Mouse (Mus musculus) heart, embryonic 14.5 days (tissue): ENCODE data around the gene Pakap. TPM values are rescaled to one million over a fixed set of nuclear protein-coding genes. Genes with fewer than 3 reads are reported as not detected.

Experiments
- ATAC-seq: fragments of 200-750 bp; cut with Nextera tagmentation; 2 replicates; pipeline ENCODE4 v1.8.0; 2017; ENCODE audit warnings: low read depth, moderate TSS enrichment; ENCODE audit not compliant: insufficient number of reproducible peaks, insufficient read depth, low FRiP score
- H3K27ac ChIP-seq, 2 experiments: fragments of 200-500 bp in 1 of 2; fragments of 300-500 bp in 1 of 2; sonication (generic) in 1 of 2; replicated peaks in 1 of 2; 2 replicates each; pipeline ENCODE4 v1.5.1; 2012 to 2014; ENCODE audit warnings: low read depth in 2 of 2, low read length in 2 of 2, control low read depth in 1 of 2, mild to moderate bottlenecking in 1 of 2, mixed read lengths in 1 of 2; ENCODE audit not compliant: control insufficient read depth in 1 of 2, insufficient read depth in 1 of 2
- H3K27me3 ChIP-seq: fragments of 300-500 bp; sonication (generic); 2 replicates; pipeline ENCODE4 v1.6.1; 2014; ENCODE audit warnings: mild to moderate bottlenecking, low read length, control low read depth; ENCODE audit not compliant: control insufficient read depth, insufficient read depth
- H3K36me3 ChIP-seq: fragments of 300-500 bp; sonication (generic); 2 replicates; pipeline ENCODE4 v1.6.1; 2014; ENCODE audit warnings: mild to moderate bottlenecking, control low read depth, low read length, mixed read lengths; ENCODE audit not compliant: control insufficient read depth, insufficient read depth
- H3K4me1 ChIP-seq, 2 experiments: fragments of 200-500 bp in 1 of 2; fragments of 300-500 bp in 1 of 2; sonication (generic) in 1 of 2; 2 replicates each; pipeline ENCODE4 v1.6.1; 2012 to 2014; ENCODE audit warnings: low read length in 2 of 2, control low read depth in 1 of 2, mixed read lengths in 1 of 2; ENCODE audit not compliant: control insufficient read depth in 2 of 2, insufficient read depth in 2 of 2
- H3K4me2 ChIP-seq: fragments of 300-500 bp; sonication (generic); 2 replicates; pipeline ENCODE4 v1.6.1; 2014; ENCODE audit warnings: mild to moderate bottlenecking, low read length
- H3K4me3 ChIP-seq, 2 experiments: fragments of 200-500 bp in 1 of 2; fragments of 300-500 bp in 1 of 2; sonication (generic) in 1 of 2; 2 replicates each; pipeline ENCODE4 v1.5.1; 2012 to 2014; ENCODE audit warnings: low read length in 2 of 2, mild to moderate bottlenecking in 2 of 2, control low read depth in 1 of 2, low read depth in 1 of 2, moderate library complexity in 1 of 2; ENCODE audit not compliant: control insufficient read depth in 1 of 2, insufficient read depth in 1 of 2
- H3K9ac ChIP-seq: fragments of 300-500 bp; sonication (generic); 2 replicates; pipeline ENCODE4 v1.6.1; 2014; ENCODE audit warnings: mild to moderate bottlenecking, low read length
- H3K9me3 ChIP-seq: fragments of 300-500 bp; sonication (generic); 2 replicates; pipeline ENCODE4 v1.6.1; 2016; ENCODE audit warnings: low read length, control low read depth; ENCODE audit not compliant: control insufficient read depth
- WGBS: fragments of 180-500 bp; shearing (Covaris S2); extraction: QIAGEN DNeasy Blood & Tissue Kit; methylation state at CpG from one replicate; pipeline ENCODE4 v1.1.7; 2014; 5-methylcytosine and 5-hydroxymethylcytosine counted together
- polyA plus RNA-seq: library from polyadenylated mRNA; unstranded; fragments of >200 nt; fragmentation: Nextera tagmentation; extraction: Ambion mirVana; gene quantifications from 2 replicates; pipeline ENCODE4 v1.2.1, GENCODE M21; 2014

Pakap gene
- polyA plus RNA-seq, 1 experiment from 2014 or later = 59.6 TPM

DNA sequence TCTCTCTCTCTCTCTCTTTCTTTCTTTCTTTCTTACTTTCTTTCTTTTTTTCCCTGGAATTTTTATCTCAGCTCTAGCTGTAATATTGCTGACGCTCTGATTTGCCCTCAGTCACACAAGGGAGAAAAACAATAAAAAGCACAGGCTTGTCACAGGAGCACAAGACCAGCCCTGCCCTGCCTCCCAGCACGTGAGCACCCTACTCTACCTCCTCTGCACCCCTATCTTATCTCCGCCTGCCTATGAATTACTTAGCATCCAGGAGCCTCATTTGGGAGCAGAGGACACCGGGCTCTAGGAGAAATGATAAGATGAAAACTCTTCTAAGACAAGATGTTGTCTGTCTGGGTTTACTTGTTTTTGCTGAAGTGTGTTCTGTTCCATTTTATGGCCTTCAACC lies 206.5 kb downstream of the Pakap start:
- no peak for ATAC-seq
- Histone ChIP-seq H3K36me3 (no peaks in the 10 kb centered on the region), H3K4me1 (peaks cover 9 to 28% of the 10 kb centered on the region in 2 experiments), H3K4me3 (no peak overlapping the region), H3K4me2 (no peak overlapping the region), H3K27me3 (no peaks in the 10 kb centered on the region), H3K27ac (peak overlapping the region in 1 of 2 experiments; percentile 41; a peak in 1 of 4 replicates), H3K9me3 (no peaks in the 10 kb centered on the region), H3K9ac (no peak overlapping the region)
- WGBS = 29% methylated on average over 4 of the region's 4 CpGs

DNA sequence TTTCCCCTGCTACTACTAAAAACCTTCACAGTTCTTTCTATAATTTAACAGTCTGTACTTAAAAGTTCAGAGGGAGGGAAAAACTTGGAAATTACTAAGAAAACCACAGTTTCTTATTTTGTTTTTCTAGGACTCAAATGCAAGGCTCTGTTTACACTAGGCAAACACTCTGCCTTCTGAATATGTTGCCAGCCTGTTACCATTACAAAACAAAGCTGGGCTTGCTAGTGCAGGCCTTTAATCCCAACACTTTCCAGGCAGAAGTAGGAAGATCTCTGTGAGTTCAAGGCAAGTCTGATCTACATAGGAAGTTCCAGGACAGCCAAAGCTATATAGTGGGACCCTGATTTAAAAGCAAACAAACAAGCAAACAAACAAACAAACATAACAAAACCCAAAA lies 207.6 kb downstream of the Pakap start:
- H3K4me3 ChIP-seq = no peak overlapping the region
- no peak overlapping the region for H3K4me2 ChIP-seq
- ATAC-seq = no peak
- H3K9me3 ChIP-seq = no peaks in the 10 kb centered on the region
- H3K4me1 ChIP-seq = peaks cover 10 to 30% of the 10 kb centered on the region in 2 experiments
- no peaks in the 10 kb centered on the region for H3K36me3 ChIP-seq
- H3K27ac ChIP-seq = no peak overlapping the region
- no peak overlapping the region for H3K9ac ChIP-seq
- H3K27me3 ChIP-seq = no peaks in the 10 kb centered on the region

DNA sequence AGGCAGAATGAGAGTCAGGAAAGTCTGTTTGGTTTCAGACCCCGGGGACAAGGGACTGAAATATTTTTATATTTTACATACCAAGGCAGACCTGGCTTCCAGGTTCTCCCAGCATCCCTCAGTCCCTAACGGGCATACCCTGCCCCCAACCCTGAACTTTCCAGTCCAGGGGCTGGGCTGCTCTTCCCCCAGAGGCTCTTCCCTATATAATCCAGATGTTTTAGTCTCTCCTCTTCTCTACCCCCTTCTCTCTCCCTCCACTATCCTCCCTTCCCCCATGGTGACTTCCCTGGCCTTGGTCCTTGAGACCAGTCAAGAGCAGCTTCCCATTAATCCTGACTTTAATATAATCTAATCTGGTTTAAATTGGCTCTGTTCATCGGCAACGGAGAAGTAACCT lies 212.4 kb downstream of the Pakap start:
- Histone ChIP-seq H3K27ac (no peak overlapping the region), H3K4me1 (peaks cover 26 to 40% of the 10 kb centered on the region in 2 experiments)
- no peak for ATAC-seq

DNA sequence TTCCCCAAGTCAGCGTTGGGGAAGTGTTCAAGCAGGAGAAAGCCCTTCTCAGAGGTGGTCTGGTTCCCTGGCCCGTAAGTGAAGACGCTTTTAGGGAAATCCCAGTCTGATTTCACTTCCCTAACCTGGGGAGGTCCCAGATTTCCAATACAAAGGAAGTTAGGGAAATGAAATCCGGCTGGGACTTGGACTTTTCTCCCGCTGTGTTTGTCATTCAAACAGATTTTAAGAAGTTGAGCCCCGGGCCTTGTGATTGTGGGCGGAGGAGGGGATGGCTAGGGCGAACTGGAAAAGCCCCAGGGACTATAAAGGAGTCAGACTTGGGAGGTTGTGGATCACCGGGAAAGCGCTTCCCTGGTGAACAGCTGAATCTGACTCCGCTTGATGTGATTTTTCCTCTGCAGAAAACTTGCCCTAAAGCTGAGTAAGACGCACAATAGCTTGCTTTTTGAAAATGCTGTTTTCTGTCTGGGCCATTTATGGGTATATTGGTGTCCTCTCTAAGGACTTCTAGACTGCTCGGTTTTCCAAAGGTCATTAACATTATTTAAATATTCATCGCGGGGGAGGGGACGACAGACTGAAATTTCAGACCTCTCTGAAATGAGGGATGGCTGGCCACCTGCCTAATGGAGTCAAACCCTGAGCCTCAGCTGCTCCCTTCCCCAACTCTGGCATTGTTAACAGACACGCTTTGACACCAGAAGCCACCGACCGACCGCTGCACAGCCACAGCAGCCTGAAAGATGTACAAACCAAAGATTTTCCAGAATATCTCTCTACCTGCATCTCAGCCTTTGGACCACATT lies 213.1 kb downstream of the Pakap start:
- Histone ChIP-seq H3K4me1 (peaks cover 23 to 38% of the 10 kb centered on the region in 2 experiments), H3K9me3 (no peaks in the 10 kb centered on the region), H3K36me3 (no peaks in the 10 kb centered on the region), H3K4me2 (0 out of 2 replicates have a peak overlapping the region, but pooled peaks have one; percentile 1), H3K27ac (no peak overlapping the region), H3K9ac (no peak overlapping the region), H3K4me3 (no peak overlapping the region), H3K27me3 (no peaks in the 10 kb centered on the region)
- ATAC-seq = no peak
- 29% methylated on average over 20 of the region's 20 CpGs for WGBS

More for the DNA sequence above, 212.4 kb downstream of the Pakap start:
- H3K9me3 ChIP-seq = no peaks in the 10 kb centered on the region
- H3K9ac ChIP-seq = no peak overlapping the region
- H3K4me3 ChIP-seq = no peak overlapping the region
- no peak overlapping the region for H3K4me2 ChIP-seq
- H3K27me3 ChIP-seq = no peaks in the 10 kb centered on the region
- WGBS = 28% methylated on average over 4 of the region's 4 CpGs
- no peaks in the 10 kb centered on the region for H3K36me3 ChIP-seq

DNA sequence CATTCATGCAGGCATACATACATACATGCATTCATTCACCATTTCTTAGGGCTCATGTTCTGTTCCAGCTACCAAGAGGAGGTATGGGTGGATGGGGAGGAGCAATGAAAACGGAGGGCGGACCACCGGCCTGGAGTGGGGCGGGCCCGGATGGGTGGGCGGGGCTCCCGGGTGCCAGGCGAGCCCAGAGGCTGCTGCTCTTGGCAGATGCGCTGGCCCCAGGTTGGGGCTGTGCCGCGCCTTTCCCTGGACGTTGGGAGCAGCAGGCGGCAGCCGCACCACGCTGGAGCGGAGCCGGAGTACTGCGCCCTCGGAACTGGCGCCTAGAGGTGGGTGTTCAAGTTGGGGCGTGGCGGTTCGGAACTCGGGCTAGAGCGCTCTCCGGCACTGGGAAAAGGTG lies 214.0 kb downstream of the Pakap start:
- Histone ChIP-seq H3K4me1 (peaks cover 23 to 38% of the 10 kb centered on the region in 2 experiments), H3K9ac (peak overlapping the region; percentile 74), H3K36me3 (no peaks in the 10 kb centered on the region), H3K27me3 (no peaks in the 10 kb centered on the region), H3K27ac (peak overlapping the region in 1 of 2 experiments; percentile 46; a peak in 1 of 4 replicates), H3K9me3 (no peaks in the 10 kb centered on the region), H3K4me2 (peak overlapping the region; percentile 80), H3K4me3 (peak overlapping the region; percentile 45 to 46)
- under 1% methylated on average over 26 of the region's 26 CpGs for WGBS
- ATAC-seq = peak; percentile 86

DNA sequence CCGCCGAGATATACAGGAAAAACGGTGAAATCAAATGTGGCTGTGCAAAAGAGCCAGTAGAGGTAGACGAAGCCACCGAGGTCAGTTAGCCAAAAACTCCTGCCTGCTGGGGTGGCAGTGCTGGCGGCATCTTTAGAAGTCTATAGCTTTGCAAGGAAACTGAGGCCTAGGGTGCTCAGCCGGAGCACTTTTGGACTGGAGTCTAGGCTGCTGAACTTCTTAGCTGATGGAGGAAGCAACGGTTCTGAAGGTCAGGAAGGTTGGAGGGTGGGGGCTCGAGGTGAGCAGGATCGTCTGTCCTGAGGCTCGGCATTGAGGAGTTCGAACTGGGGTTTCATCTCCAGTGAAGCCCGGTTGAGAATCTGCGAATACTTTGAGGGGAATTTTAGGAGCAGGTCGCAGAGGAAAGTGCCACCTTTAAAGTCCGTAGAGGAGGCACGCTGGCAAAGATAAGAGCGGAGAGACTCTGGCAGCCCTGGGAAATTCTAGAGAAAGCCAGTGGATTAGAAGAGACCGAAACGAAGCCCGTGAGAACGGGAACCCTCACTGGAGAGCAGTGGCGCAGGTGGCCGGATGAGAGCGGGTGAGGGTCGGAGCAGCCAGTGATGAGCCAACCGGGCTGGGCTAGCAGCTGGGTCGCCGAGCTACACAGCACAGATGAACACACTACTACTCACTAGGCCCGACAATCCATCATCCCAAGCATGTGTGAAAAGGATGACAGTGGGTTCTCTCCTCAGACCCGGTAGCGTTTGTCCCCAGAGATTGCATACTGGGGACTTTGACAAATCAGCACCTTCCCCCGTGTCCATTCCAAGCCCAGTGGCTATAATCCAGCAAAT lies 214.8 kb downstream of the Pakap start:
- H3K27me3 ChIP-seq = no peaks in the 10 kb centered on the region
- peaks cover 23 to 38% of the 10 kb centered on the region in 2 experiments for H3K4me1 ChIP-seq
- peak overlapping the region in 1 of 2 experiments; percentile 46; a peak in 1 of 4 replicates for H3K27ac ChIP-seq
- H3K9me3 ChIP-seq = no peaks in the 10 kb centered on the region
- 7% methylated on average over 33 of the region's 33 CpGs for WGBS
- H3K9ac ChIP-seq = peak overlapping the region; percentile 74
- H3K4me2 ChIP-seq = peak overlapping the region; percentile 80
- ATAC-seq = no peak
- peak overlapping the region; percentile 45 to 46 for H3K4me3 ChIP-seq
- H3K36me3 ChIP-seq = no peaks in the 10 kb centered on the region

DNA sequence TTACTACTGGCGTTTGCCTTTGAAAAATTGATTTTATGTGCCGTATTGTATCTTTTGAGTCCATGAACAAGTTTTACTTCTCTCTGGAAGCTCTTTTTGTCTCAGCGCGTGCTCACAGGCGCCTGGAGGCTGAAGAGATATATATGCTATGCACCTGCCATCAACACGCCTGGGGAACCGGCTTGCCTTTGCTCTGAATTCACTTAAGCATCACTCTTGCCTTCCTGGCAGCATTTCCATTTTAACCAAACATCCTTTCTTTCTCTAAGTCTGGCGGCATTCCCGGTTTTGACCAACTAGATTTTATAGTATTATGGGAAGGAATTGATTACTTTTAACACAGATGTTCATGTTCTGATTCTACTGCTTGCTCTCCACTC lies 215.4 kb downstream of the Pakap start:
- no peak for ATAC-seq
- Histone ChIP-seq H3K4me1 (peaks cover 23 to 40% of the 10 kb centered on the region in 2 experiments), H3K9ac (peak overlapping the region; percentile 74), H3K4me2 (peak overlapping the region; percentile 80), H3K4me3 (peak overlapping the region; percentile 45 to 46), H3K9me3 (no peaks in the 10 kb centered on the region), H3K27ac (0 out of 4 replicates have a peak overlapping the region, but pooled peaks of 1 of the 2 experiments have one; percentile 46), H3K36me3 (no peaks in the 10 kb centered on the region), H3K27me3 (no peaks in the 10 kb centered on the region)
- 38% methylated on average over 9 of the region's 9 CpGs for WGBS
